Mouse (Mus musculus) spleen, adult 2 months (tissue): ENCODE data around the gene Rad51ap1.

Experiments used
- CTCF ChIP-seq: fragments of 200-500 bp; IDR thresholded peaks from 2 replicates; pipeline ENCODE4 v1.5.1; 2011; ENCODE audit warnings: mild to moderate bottlenecking, inconsistent platforms; ENCODE audit not compliant: insufficient read depth, insufficient read length, insufficient replicate concordance; ENCODE audit errors: extremely low read depth
- POLR2A ChIP-seq: fragments of 200-500 bp; IDR thresholded peaks from 2 replicates; pipeline ENCODE4 v1.6.1; 2011; ENCODE audit warnings: low read depth, low read length, inconsistent platforms

DNA sequence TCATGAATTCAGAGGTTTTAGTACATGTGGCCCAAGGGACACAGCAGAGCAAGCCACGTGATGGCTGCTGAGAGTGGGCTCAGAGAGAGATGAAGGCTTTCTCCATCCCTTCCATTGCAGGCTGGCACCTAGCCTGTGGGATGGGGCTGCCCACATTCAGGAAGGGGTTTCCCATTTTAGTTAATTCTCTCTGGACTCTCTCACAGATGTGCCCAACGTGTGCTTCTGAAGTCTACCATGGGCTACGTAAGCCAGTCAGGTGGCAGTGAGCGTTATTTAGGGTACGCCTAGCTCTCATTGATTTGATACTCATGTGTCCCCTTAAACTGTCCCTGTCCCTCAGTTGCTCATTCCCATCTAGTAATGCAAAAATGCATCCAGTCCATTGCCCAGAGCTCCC lies 24.5 kb downstream of the Rad51ap1 start:
- TF ChIP-seq POLR2A (no peak), CTCF (no peak)
